ENCODE assay signal across 1 mouse cellular context in genomic region chr3:116512151-116512903, GRCm38 (mm10).
TF ChIP-seq lines count a peak whose summit lies in the region.

No protein-coding gene starts in this region.

TF ChIP-seq in MEL, 35 proteins besides CTCF, POLR2A, EP300 and RAD21:
- TF ChIP-seq TAL1 (IDR thresholded peaks at IDR 0.05; ENCODE audit: low read length), result no peak
- TF ChIP-seq RCOR1 (IDR thresholded peaks at IDR 0.05; ENCODE audit: low read depth, low read length), result 0 out of 2 replicates have a peak, but pooled peaks have one; percentile 32
- no peak for TF ChIP-seq CHD1 (IDR thresholded peaks at IDR 0.05; ENCODE audit: low read depth, low read length)
- no peak for TF ChIP-seq MYC (IDR thresholded peaks at IDR 0.05; ENCODE audit: low read depth, low read length)
- TF ChIP-seq CHD2 (IDR thresholded peaks at IDR 0.05; ENCODE audit: low read length), result no peak
- peak in 1 of 2 experiments; percentile 5; a peak in 1 of 4 replicates for TF ChIP-seq USF2 (IDR thresholded peaks at IDR 0.05; ENCODE audit: borderline replicate concordance in 1 of 2, insufficient read depth in 1 of 2, low read depth in 1 of 2, low read length in 2 of 2)
- TF ChIP-seq KAT2A (conservative IDR thresholded peaks at IDR 0.05; ENCODE audit: low read depth, low read length), result no peak
- no peak for TF ChIP-seq TCF12 (IDR thresholded peaks at IDR 0.05; ENCODE audit: low read depth, low read length)
- TF ChIP-seq JUND (IDR thresholded peaks at IDR 0.05; ENCODE audit: low read depth, low read length), result no peak
- no peak for TF ChIP-seq GATA1 (IDR thresholded peaks at IDR 0.05; ENCODE audit: low read depth, low read length)
- no peak for TF ChIP-seq NRF1 (IDR thresholded peaks at IDR 0.05; ENCODE audit: insufficient read depth, low read depth, low read length, poor library complexity, severe bottlenecking)
- TF ChIP-seq E2F4 (IDR thresholded peaks at IDR 0.05; ENCODE audit: borderline replicate concordance, low read depth, low read length), result no peak; the same call in 1 of the 2 replicates
- peak; percentile 42; the same call in 1 of the 2 replicates for TF ChIP-seq ZC3H11A (IDR thresholded peaks at IDR 0.05; ENCODE audit: low read depth, low read length)
- TF ChIP-seq USF1 (IDR thresholded peaks at IDR 0.05; ENCODE audit: low read depth, low read length), result no peak
- TF ChIP-seq ZNF384 (IDR thresholded peaks at IDR 0.05; ENCODE audit: low read depth, low read length), result no peak
- TF ChIP-seq BHLHE40 (IDR thresholded peaks at IDR 0.05; ENCODE audit: borderline replicate concordance, low read depth, low read length), result no peak
- no peak for TF ChIP-seq ZKSCAN1 (IDR thresholded peaks at IDR 0.05; ENCODE audit: low read depth, low read length)
- TF ChIP-seq SMC3 (IDR thresholded peaks at IDR 0.05; ENCODE audit: low read depth, low read length), result peak; percentile 75
